Mouse (Mus musculus): ENCODE results near the gene Smim8. TPM values are rescaled to one million over a fixed set of nuclear protein-coding genes. Genes with fewer than 3 reads are reported as not detected.
A peak's percentile ranks its signal among the peaks of the same experiment; 100 is the strongest.
"Not testable (repeated sequence)": the region's sequence is repeated elsewhere in the genome, so short reads cannot be mapped to it uniquely, and the experiment has no call there.

Smim8 gene
- polyA plus RNA-seq, 1 experiment from 2014 or later, result 46.0 TPM

- Histone ChIP-seq H3K4me2 (no peak overlapping the region), H3K4me1 (ENCODE audit: control insufficient read depth, insufficient read depth, low read length) (no peaks in the 10 kb centered on the region), H3K36me3 (ENCODE audit: control insufficient read depth, insufficient read depth, low read length) (no peaks in the 10 kb centered on the region), H3K27me3 (ENCODE audit: control insufficient read depth, insufficient read depth, low read length) (no peaks in the 10 kb centered on the region), H3K4me3 (ENCODE audit: low read depth, low read length) (no peak overlapping the region), H3K9ac (ENCODE audit: low read length) (no peak overlapping the region), H3K27ac (ENCODE audit: low read depth, low read length) (no peak overlapping the region), H3K9me3 (ENCODE audit: control insufficient read depth, low read length) (no peaks in the 10 kb centered on the region)
- 0 out of 2 replicates have a peak, but pooled peaks have one; percentile 24 for ATAC-seq (ENCODE audit: low FRiP score)
- no peak for DNase-seq (ENCODE audit: low spot score, missing footprints)
- 82% methylated on average over 2 of the region's 2 CpGs for WGBS
These were observed 7.4 kb upstream of the Smim8 start for GRCm38 (mm10) chr4:34785646-34786045.

GRCm38 (mm10) chr4:34784865-34785264 lies 6.6 kb upstream of the Smim8 start:
- Histone ChIP-seq H3K4me2 (no peak overlapping the region), H3K27me3 (ENCODE audit: control insufficient read depth, insufficient read depth, low read length) (no peaks in the 10 kb centered on the region), H3K4me1 (ENCODE audit: control insufficient read depth, insufficient read depth, low read length) (no peaks in the 10 kb centered on the region), H3K27ac (ENCODE audit: low read depth, low read length) (no peak overlapping the region), H3K9ac (ENCODE audit: low read length) (no peak overlapping the region), H3K36me3 (ENCODE audit: control insufficient read depth, insufficient read depth, low read length) (no peaks in the 10 kb centered on the region), H3K9me3 (ENCODE audit: control insufficient read depth, low read length) (no peaks in the 10 kb centered on the region), H3K4me3 (ENCODE audit: low read depth, low read length) (no peak overlapping the region)
- ATAC-seq (ENCODE audit: low FRiP score) (no peak), DNase-seq (ENCODE audit: low spot score, missing footprints) (no peak)
- 52% methylated on average over 5 of the region's 5 CpGs for WGBS

GRCm38 (mm10) chr4:34782730-34783129 lies 4.5 kb upstream of the Smim8 start:
- no peaks in the 10 kb centered on the region for H3K9me3 ChIP-seq (ENCODE audit: control insufficient read depth, low read length)
- ATAC-seq (ENCODE audit: low FRiP score) (no peak), DNase-seq (ENCODE audit: low spot score, missing footprints) (no peak)
- H3K4me3 ChIP-seq (ENCODE audit: low read depth, low read length), result no peak overlapping the region
- no peak overlapping the region for H3K9ac ChIP-seq (ENCODE audit: low read length)
- no peaks in the 10 kb centered on the region for H3K4me1 ChIP-seq (ENCODE audit: control insufficient read depth, insufficient read depth, low read length)
- no peaks in the 10 kb centered on the region for H3K27me3 ChIP-seq (ENCODE audit: control insufficient read depth, insufficient read depth, low read length)
- 34% methylated on average over 4 of the region's 4 CpGs for WGBS
- H3K36me3 ChIP-seq (ENCODE audit: control insufficient read depth, insufficient read depth, low read length), result no peaks in the 10 kb centered on the region
- H3K4me2 ChIP-seq, result no peak overlapping the region
- no peak overlapping the region for H3K27ac ChIP-seq (ENCODE audit: low read depth, low read length)

GRCm38 (mm10) chr4:34771652-34772371 lies 6.4 kb downstream of the Smim8 start:
- Histone ChIP-seq H3K9ac (ENCODE audit: low read length) (no peak overlapping the region), H3K4me3 (ENCODE audit: low read depth, low read length) (no peak overlapping the region), H3K36me3 (ENCODE audit: control insufficient read depth, insufficient read depth, low read length) (no peaks in the 10 kb centered on the region), H3K9me3 (ENCODE audit: control insufficient read depth, low read length) (no peaks in the 10 kb centered on the region), H3K4me1 (ENCODE audit: control insufficient read depth, insufficient read depth, low read length) (peaks cover 9% of the 10 kb centered on the region), H3K4me2 (no peak overlapping the region), H3K27ac (ENCODE audit: low read depth, low read length) (peak overlapping the region; percentile 45), H3K27me3 (ENCODE audit: control insufficient read depth, insufficient read depth, low read length) (no peaks in the 10 kb centered on the region)
- 4% methylated on average over 8 of the region's 8 CpGs for WGBS
- peak; percentile 90 for DNase-seq (ENCODE audit: low spot score, missing footprints)
- ATAC-seq (ENCODE audit: low FRiP score), result peak; percentile 83

- WGBS, result 82% methylated on average over 1 of the region's 1 CpGs
- no peak for DNase-seq (ENCODE audit: low spot score, missing footprints)
These were observed 22.1 kb downstream of the Smim8 start, which contains the start of gene Gm136 for GRCm38 (mm10) chr4:34756163-34756562. Gene Gm136 (minus strand): TSS chr4:34756263.

GRCm38 (mm10) chr4:34749236-34749635 lies 29.0 kb downstream of the Smim8 start:
- 58% methylated on average over 6 of the region's 6 CpGs for WGBS
- H3K36me3 ChIP-seq (ENCODE audit: control insufficient read depth, insufficient read depth, low read length), result no peaks in the 10 kb centered on the region
- H3K4me1 ChIP-seq (ENCODE audit: control insufficient read depth, insufficient read depth, low read length), result no peaks in the 10 kb centered on the region
- no peak for ATAC-seq (ENCODE audit: low FRiP score)
- DNase-seq (ENCODE audit: low spot score, missing footprints), result no peak
- no peak overlapping the region for H3K27ac ChIP-seq (ENCODE audit: low read depth, low read length)
- no peak overlapping the region for H3K4me3 ChIP-seq (ENCODE audit: low read depth, low read length)
- H3K27me3 ChIP-seq (ENCODE audit: control insufficient read depth, insufficient read depth, low read length), result no peaks in the 10 kb centered on the region
- H3K9me3 ChIP-seq (ENCODE audit: control insufficient read depth, low read length), result no peaks in the 10 kb centered on the region
- no peak overlapping the region for H3K9ac ChIP-seq (ENCODE audit: low read length)
- no peak overlapping the region for H3K4me2 ChIP-seq

More at GRCm38 (mm10) chr4:34756163-34756562, 22.1 kb downstream of the Smim8 start, which contains the start of gene Gm136:
- Histone ChIP-seq H3K9me3 (ENCODE audit: control insufficient read depth, low read length) (no peaks in the 10 kb centered on the region), H3K4me3 (ENCODE audit: low read depth, low read length) (no peak within 1 kb of the TSS), H3K27ac (ENCODE audit: low read depth, low read length) (no peak within 1 kb of the TSS), H3K9ac (ENCODE audit: low read length) (no peak within 1 kb of the TSS), H3K27me3 (ENCODE audit: control insufficient read depth, insufficient read depth, low read length) (no peaks in the 10 kb centered on the region), H3K36me3 (ENCODE audit: control insufficient read depth, insufficient read depth, low read length) (no peaks in the 10 kb centered on the region), H3K4me2 (no peak within 1 kb of the TSS), H3K4me1 (ENCODE audit: control insufficient read depth, insufficient read depth, low read length) (no peaks in the 10 kb centered on the region)
- ATAC-seq (ENCODE audit: low FRiP score), result no peak

GRCm38 (mm10) chr4:34734461-34734860 lies 43.8 kb downstream of the Smim8 start:
- H3K27me3 ChIP-seq (ENCODE audit: control insufficient read depth, insufficient read depth, low read length), result 0 out of 2 replicates have a peak, but pooled peaks cover 3% of the 10 kb centered on the region
- 0 out of 2 replicates have a peak, but pooled peaks cover 2% of the 10 kb centered on the region for H3K4me1 ChIP-seq (ENCODE audit: control insufficient read depth, insufficient read depth, low read length)
- no peak for ATAC-seq (ENCODE audit: low FRiP score)

GRCm38 (mm10) chr4:34733415-34733814 lies 44.8 kb downstream of the Smim8 start:
- WGBS, result 24% methylated on average over 2 of the region's 2 CpGs
- H3K9ac ChIP-seq (ENCODE audit: low read length); H3K4me2 ChIP-seq; H3K4me1 ChIP-seq (ENCODE audit: control insufficient read depth, insufficient read depth, low read length); H3K27ac ChIP-seq (ENCODE audit: low read depth, low read length); H3K9me3 ChIP-seq (ENCODE audit: control insufficient read depth, low read length); H3K4me3 ChIP-seq (ENCODE audit: low read depth, low read length); H3K36me3 ChIP-seq (ENCODE audit: control insufficient read depth, insufficient read depth, low read length); ATAC-seq (ENCODE audit: low FRiP score); H3K27me3 ChIP-seq (ENCODE audit: control insufficient read depth, insufficient read depth, low read length); DNase-seq (ENCODE audit: low spot score, missing footprints): not testable (repeated sequence)

More at GRCm38 (mm10) chr4:34734461-34734860, 43.8 kb downstream of the Smim8 start:
- H3K9ac ChIP-seq (ENCODE audit: low read length), result no peak overlapping the region
- no peak overlapping the region for H3K27ac ChIP-seq (ENCODE audit: low read depth, low read length)
- WGBS, result 78% methylated on average over 3 of the region's 3 CpGs
- no peaks in the 10 kb centered on the region for H3K36me3 ChIP-seq (ENCODE audit: control insufficient read depth, insufficient read depth, low read length)
- no peaks in the 10 kb centered on the region for H3K9me3 ChIP-seq (ENCODE audit: control insufficient read depth, low read length)
- H3K4me2 ChIP-seq, result no peak overlapping the region
- no peak for DNase-seq (ENCODE audit: low spot score, missing footprints)
- no peak overlapping the region for H3K4me3 ChIP-seq (ENCODE audit: low read depth, low read length)

GRCm38 (mm10) chr4:34729851-34730341 lies 48.3 kb downstream of the Smim8 start, which contains the start of gene Cfap206:
Gene Cfap206 (minus strand): TSS chr4:34730206.
- no peaks in the 10 kb centered on the region for H3K9me3 ChIP-seq (ENCODE audit: control insufficient read depth, low read length)
- DNase-seq (ENCODE audit: low spot score, missing footprints) (peak; percentile 98), ATAC-seq (ENCODE audit: low FRiP score) (peak; percentile 99)
- 0 out of 2 replicates have a peak, but pooled peaks cover 2% of the 10 kb centered on the region for H3K4me1 ChIP-seq (ENCODE audit: control insufficient read depth, insufficient read depth, low read length)
- WGBS, result under 1% methylated on average over 38 of the region's 38 CpGs
- H3K27me3 ChIP-seq (ENCODE audit: control insufficient read depth, insufficient read depth, low read length), result 0 out of 2 replicates have a peak, but pooled peaks cover 3% of the 10 kb centered on the region
- peak within 1 kb of the TSS; percentile 66 for H3K4me2 ChIP-seq
- H3K4me3 ChIP-seq (ENCODE audit: low read depth, low read length), result peak within 1 kb of the TSS; percentile 41
- H3K36me3 ChIP-seq (ENCODE audit: control insufficient read depth, insufficient read depth, low read length), result no peaks in the 10 kb centered on the region
- no peak within 1 kb of the TSS for H3K27ac ChIP-seq (ENCODE audit: low read depth, low read length)
- peak within 1 kb of the TSS; percentile 21 for H3K9ac ChIP-seq (ENCODE audit: low read length)
